In genomic region chr19:11196546-11196945, GRCm38 (mm10) we compare ENCODE assay signal across 34 mouse cellular contexts. TPM values are rescaled to one million over a fixed set of nuclear protein-coding genes. Genes with fewer than 3 reads are reported as not detected.
"Had no signal": no experiment of that assay in that cellular context is flagged by ENCODE, and none has a peak within 500 bp of the region (broad histone marks: within the 10 kb centered on the region; RNA-seq: fewer than 3 reads in every experiment).

Ms4a13 (minus strand) TSS chr19:11196737.

- ATAC-seq: liver, embryonic 12.5 days; midbrain, embryonic 16.5 days had no signal

- H3K36me3 ChIP-seq: limb, embryonic 12.5 days; limb, embryonic 15.5 days; liver, embryonic 12.5 days; liver, embryonic 15.5 days; midbrain, embryonic 12.5 days; neural tube, embryonic 13.5 days had no signal

- H3K4me3 ChIP-seq: limb, embryonic 12.5 days; limb, embryonic 15.5 days; liver, embryonic 12.5 days; liver, embryonic 15.5 days; midbrain, embryonic 12.5 days; myocyte; neural tube, embryonic 13.5 days had no signal

- H3K9me3 ChIP-seq: limb, embryonic 12.5 days; limb, embryonic 15.5 days; liver, embryonic 12.5 days; liver, embryonic 15.5 days; midbrain, embryonic 12.5 days; neural tube, embryonic 13.5 days had no signal

- H3K9ac ChIP-seq: limb, embryonic 12.5 days; limb, embryonic 15.5 days; liver, embryonic 12.5 days; liver, embryonic 15.5 days; midbrain, embryonic 12.5 days; neural tube, embryonic 13.5 days had no signal

- H3K27me3 ChIP-seq: limb, embryonic 12.5 days; limb, embryonic 15.5 days; liver, embryonic 12.5 days; liver, embryonic 15.5 days; midbrain, embryonic 12.5 days; neural tube, embryonic 13.5 days had no signal

- H3K27ac ChIP-seq: limb, embryonic 12.5 days; limb, embryonic 15.5 days; liver, embryonic 12.5 days; liver, embryonic 15.5 days; midbrain, embryonic 12.5 days; neural tube, embryonic 13.5 days; stomach, postnatal 0 days had no signal

- DNase-seq: kidney, adult 18-20 months; kidney, adult 9 months; kidney, postnatal 14 days; kidney, postnatal 4 days; left cerebral cortex, postnatal 4 days; lung, adult 2 months; lung, postnatal 14 days; lung, postnatal 4 days; right cerebral cortex, adult 18-20 months; right cerebral cortex, postnatal 14 days; right cerebral cortex, postnatal 4 days; thymus, adult 2 months; thymus, postnatal 14 days had no signal

- H3K4me2 ChIP-seq: limb, embryonic 12.5 days; limb, embryonic 15.5 days; liver, embryonic 12.5 days; liver, embryonic 15.5 days; midbrain, embryonic 12.5 days; neural tube, embryonic 13.5 days had no signal

- H3K4me1 ChIP-seq: limb, embryonic 12.5 days; limb, embryonic 15.5 days; liver, embryonic 12.5 days; liver, embryonic 15.5 days; midbrain, embryonic 12.5 days; neural tube, embryonic 13.5 days had no signal

RNA-seq across cellular contexts. Expression of gene Ms4a13, which starts in this region (rescaled TPM):
- total RNA-seq: layer of hippocampus, adult 18-20 months; layer of hippocampus, postnatal 14 days; left cerebral cortex, adult 8-10 months; left cerebral cortex, postnatal 14 days; left cerebral cortex, postnatal 4 days; megakaryocyte progenitor cell, adult 5-6 weeks; megakaryocyte-erythroid progenitor cell, adult 5-6 weeks; monocyte, adult 5-6 weeks; neutrophil, adult 5-6 weeks had no signal
- polyA plus RNA-seq: kidney, embryonic 16.5 days; limb, embryonic 12.5 days; limb, embryonic 15.5 days; liver, embryonic 12.5 days; liver, embryonic 15.5 days; lung, adult 2 months; lung, embryonic 16.5 days; midbrain, embryonic 12.5 days; midbrain, embryonic 16.5 days; myocyte; neural tube, embryonic 13.5 days; stomach, embryonic 14.5 days; stomach, postnatal 0 days; thymus, adult 2 months; urinary bladder, adult 2 months had no signal
